Mouse (Mus musculus) liver, embryonic 14.5 days (tissue): Measurements from ENCODE around the gene Smap2. TPM values are rescaled to one million over a fixed set of nuclear protein-coding genes. Genes with fewer than 3 reads are reported as not detected.

Source experiments
- ATAC-seq: fragments of 200-750 bp; cut with Nextera tagmentation; 2 replicates; pipeline ENCODE4 v1.8.0; 2017; ENCODE audit warnings: moderate number of reproducible peaks, mild to moderate bottlenecking, moderate library complexity; ENCODE audit not compliant: insufficient read depth
- DNase-seq, 3 experiments: peaks; one replicate each; pipeline ENCODE4 v3.0.0-alpha.2; 2012 to 2013; ENCODE audit warnings: low read depth in 3 of 3, low spot score in 3 of 3
- H3K27ac ChIP-seq: fragments of 300-500 bp; sonication (generic); 2 replicates; pipeline ENCODE4 v1.5.1; 2014; ENCODE audit warnings: moderate library complexity, mild to moderate bottlenecking, control low read depth, inconsistent platforms
- H3K27me3 ChIP-seq: fragments of 300-500 bp; sonication (generic); 2 replicates; pipeline ENCODE4 v1.6.1; 2014; ENCODE audit warnings: mild to moderate bottlenecking, low read length, moderate library complexity; ENCODE audit not compliant: control insufficient read depth, insufficient read depth
- H3K36me3 ChIP-seq: fragments of 300-500 bp; sonication (generic); replicated peaks from 2 replicates; pipeline ENCODE4 v1.6.1; 2014; ENCODE audit warnings: low read depth; ENCODE audit not compliant: control insufficient read depth, insufficient read depth
- H3K4me1 ChIP-seq, 2 experiments: fragments of 200-500 bp in 1 of 2; fragments of 300-500 bp in 1 of 2; sonication (generic) in 1 of 2; replicated peaks; 2 replicates each; pipeline ENCODE4 v1.6.1; 2012 to 2014; ENCODE audit warnings: antibody characterized with exemption in 1 of 2, inconsistent platforms in 1 of 2, low read length in 1 of 2; ENCODE audit not compliant: control insufficient read depth in 2 of 2, insufficient read depth in 2 of 2
- H3K4me2 ChIP-seq: fragments of 300-500 bp; sonication (generic); 2 replicates; pipeline ENCODE4 v1.6.1; 2014; ENCODE audit warnings: low read depth, mild to moderate bottlenecking, control low read depth, moderate library complexity
- H3K4me3 ChIP-seq, 2 experiments: fragments of 200-500 bp in 1 of 2; fragments of 300-500 bp in 1 of 2; sonication (generic) in 1 of 2; 2 replicates each; pipeline ENCODE4 v1.5.1; 2012 to 2014; ENCODE audit warnings: low read depth in 2 of 2, low read length in 2 of 2, mild to moderate bottlenecking in 2 of 2, control low read depth in 1 of 2, inconsistent platforms in 1 of 2, moderate library complexity in 1 of 2; ENCODE audit not compliant: insufficient read depth in 1 of 2
- H3K9ac ChIP-seq: fragments of 300-500 bp; sonication (generic); replicated peaks from 2 replicates; pipeline ENCODE4 v1.6.1; 2014; ENCODE audit warnings: mild to moderate bottlenecking, control low read depth, moderate library complexity
- H3K9me3 ChIP-seq: fragments of 300-500 bp; sonication (generic); 2 replicates; pipeline ENCODE4 v1.6.1; 2016; ENCODE audit warnings: low read length, mixed read lengths; ENCODE audit not compliant: control insufficient read depth
- CTCF ChIP-seq: IDR thresholded peaks from 2 replicates; pipeline ENCODE4 v1.5.1; 2016; ENCODE audit warnings: antibody characterized with exemption, low read depth, control low read depth
- EP300 ChIP-seq: IDR thresholded peaks from 2 replicates; pipeline ENCODE4 v1.6.1; 2016; ENCODE audit warnings: antibody characterized with exemption, low read depth
- WGBS: fragments of 180-500 bp; shearing (Covaris S2); extraction: QIAGEN DNeasy Blood & Tissue Kit; methylation state at CpG from one replicate; pipeline ENCODE4 v1.1.7; 2014; ENCODE audit not compliant: insufficient replicate concordance; 5-methylcytosine and 5-hydroxymethylcytosine counted together
- polyA plus RNA-seq, 2 experiments: library from polyadenylated mRNA; depleted of rRNA in 1 of 2; stranded (reverse) in 1 of 2; unstranded in 1 of 2; fragments of >200 nt; fragmentation: Nextera tagmentation in 1 of 2; extraction: Ambion mirVana in 1 of 2; gene quantifications; 2 replicates each; pipeline versions ENCODE4 v1.2.1 to v1.2.3; 2012 to 2014

Gene Smap2
- polyA plus RNA-seq, 2 experiments, result 17.0 to 19.6 TPM

DNA sequence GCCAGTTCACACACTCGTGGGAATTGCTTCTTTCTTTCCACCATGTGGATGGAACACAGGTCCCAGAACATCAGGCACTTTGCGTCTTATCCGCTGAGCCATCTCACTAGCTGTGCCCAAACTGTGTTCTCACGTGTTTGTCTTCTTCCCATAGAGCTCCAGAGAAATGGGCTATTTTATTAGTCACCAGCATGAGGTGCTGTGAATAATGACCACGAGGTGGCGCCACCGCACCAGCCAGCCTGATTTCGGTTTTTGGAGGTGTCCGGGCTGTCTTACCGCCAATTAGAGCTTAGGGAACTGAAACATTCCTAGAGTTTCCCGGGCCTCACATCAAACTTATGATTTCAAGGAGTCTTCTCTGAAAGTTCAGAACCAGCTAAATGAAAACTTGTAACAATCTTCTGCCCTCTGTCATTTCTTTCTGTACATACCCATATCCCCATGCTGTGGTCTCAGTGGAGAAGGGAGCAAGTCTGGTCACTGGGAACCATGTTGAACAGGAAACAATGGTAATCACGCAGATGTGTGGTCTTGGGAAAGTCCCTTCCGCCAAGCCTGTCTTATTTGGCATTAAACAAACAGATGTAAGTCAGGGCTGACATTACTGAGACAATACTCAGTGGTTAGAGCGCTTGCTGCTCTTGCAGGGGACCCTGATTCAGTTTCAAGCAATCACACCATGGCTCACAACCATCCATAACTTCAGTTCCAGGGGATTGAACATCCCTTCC is 11.8 kb upstream of the Smap2 start:
- WGBS, result 33% methylated on average over 14 of the region's 14 CpGs
- Histone ChIP-seq H3K4me3 (no peak overlapping the region), H3K27me3 (no peaks in the 10 kb centered on the region), H3K36me3 (no peaks in the 10 kb centered on the region), H3K9ac (no peak overlapping the region), H3K4me1 (peaks cover 4 to 11% of the 10 kb centered on the region in 2 experiments; a peak in 2 of 4 replicates), H3K9me3 (no peaks in the 10 kb centered on the region), H3K4me2 (no peak overlapping the region), H3K27ac (no peak overlapping the region)
- ATAC-seq (0 out of 2 replicates have a peak, but pooled peaks have one; percentile 22), DNase-seq (no peak)
- TF ChIP-seq CTCF (peak; percentile 94), EP300 (no peak)

DNA sequence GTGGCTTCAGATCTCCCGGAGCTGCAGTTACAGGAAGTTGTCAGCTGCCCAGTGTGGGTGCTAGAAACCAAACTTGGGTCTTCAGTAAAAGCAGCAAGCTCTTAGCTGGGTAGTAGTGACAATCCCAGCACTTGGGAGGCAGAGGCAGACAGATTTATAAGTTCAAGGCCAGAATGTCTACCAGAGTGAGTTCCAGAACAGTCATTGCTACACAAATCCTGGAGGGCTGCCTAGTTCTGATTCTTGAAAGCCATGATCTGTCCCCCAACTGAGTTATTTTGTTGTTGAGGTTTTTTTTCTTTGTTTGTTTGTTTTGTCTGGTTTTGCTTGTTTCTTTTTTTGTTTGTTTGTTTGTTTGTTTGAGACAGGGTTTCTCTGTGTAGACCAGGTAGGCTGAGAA is 11.1 kb upstream of the Smap2 start:
- 33% methylated on average over 1 of the region's 1 CpGs for WGBS
- Histone ChIP-seq H3K4me3 (no peak overlapping the region), H3K4me2 (no peak overlapping the region), H3K27me3 (no peaks in the 10 kb centered on the region), H3K9ac (no peak overlapping the region), H3K36me3 (no peaks in the 10 kb centered on the region), H3K9me3 (no peaks in the 10 kb centered on the region), H3K4me1 (peaks cover 4 to 16% of the 10 kb centered on the region in 2 experiments; a peak in 2 of 4 replicates), H3K27ac (no peak overlapping the region)
- DNase-seq (no peak), ATAC-seq (no peak)
- TF ChIP-seq EP300, result no peak
- no peak for TF ChIP-seq CTCF

DNA sequence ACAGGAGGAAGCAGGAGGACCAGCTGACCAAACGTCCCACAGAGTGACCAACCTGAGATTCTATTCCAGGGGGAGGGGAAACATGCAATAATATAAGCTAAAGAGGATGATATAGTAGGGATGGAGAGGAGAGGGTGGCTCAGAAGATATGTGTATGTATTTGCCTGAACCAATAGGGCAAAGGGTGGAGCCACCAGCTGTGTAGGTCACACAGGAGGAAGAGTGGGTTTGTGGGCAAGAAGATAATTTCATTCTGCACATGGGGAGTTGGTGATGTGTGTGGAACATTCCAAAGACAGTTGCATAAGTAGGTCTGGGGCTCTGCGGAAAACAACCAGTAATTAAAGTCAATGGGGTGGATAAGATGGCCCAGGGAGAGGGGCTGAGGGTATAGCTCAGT is 8.6 kb upstream of the Smap2 start:
- TF ChIP-seq CTCF (no peak), EP300 (no peak)
- H3K4me3 ChIP-seq, result no peak overlapping the region
- no peaks in the 10 kb centered on the region for H3K27me3 ChIP-seq
- no peaks in the 10 kb centered on the region for H3K36me3 ChIP-seq
- DNase-seq (no peak), ATAC-seq (peak; percentile 63; the same call in 1 of the 2 replicates)
- peaks cover 7 to 31% of the 10 kb centered on the region in 2 experiments; a peak in 3 of 4 replicates for H3K4me1 ChIP-seq
- 22% methylated on average over 2 of the region's 2 CpGs for WGBS
- H3K4me2 ChIP-seq, result no peak overlapping the region
- no peak overlapping the region for H3K27ac ChIP-seq
- no peak overlapping the region for H3K9ac ChIP-seq
- no peaks in the 10 kb centered on the region for H3K9me3 ChIP-seq

DNA sequence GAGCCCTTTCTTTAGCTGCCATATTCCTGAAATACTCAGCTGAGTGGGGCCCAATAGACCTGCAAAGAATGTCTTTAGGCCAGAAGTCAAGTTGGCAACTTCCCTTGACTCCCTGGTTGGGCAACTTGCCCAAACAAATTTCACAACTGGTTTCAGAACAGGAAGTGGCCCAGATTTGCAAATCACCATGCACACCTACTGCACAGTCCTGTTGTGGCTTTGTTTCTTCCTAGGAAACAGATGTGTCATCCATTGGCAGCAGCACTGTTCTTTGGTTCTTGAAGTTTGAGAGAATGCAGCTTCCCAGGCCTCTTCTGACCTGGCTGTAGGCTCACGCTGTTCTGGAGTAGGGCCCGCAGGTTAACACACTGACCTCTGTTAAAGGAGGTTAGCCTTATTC is 6.9 kb upstream of the Smap2 start:
- H3K27ac ChIP-seq, result no peak overlapping the region
- no peak overlapping the region for H3K9ac ChIP-seq
- no peak overlapping the region for H3K4me2 ChIP-seq
- DNase-seq, result no peak
- H3K27me3 ChIP-seq, result no peaks in the 10 kb centered on the region
- H3K36me3 ChIP-seq, result no peaks in the 10 kb centered on the region
- H3K9me3 ChIP-seq, result no peaks in the 10 kb centered on the region
- WGBS, result 79% methylated on average over 2 of the region's 2 CpGs
- ATAC-seq, result 0 out of 2 replicates have a peak, but pooled peaks have one; percentile 3
- H3K4me3 ChIP-seq, result no peak overlapping the region
- peaks cover 7 to 34% of the 10 kb centered on the region in 2 experiments; a peak in 3 of 4 replicates for H3K4me1 ChIP-seq
- TF ChIP-seq CTCF, result no peak
- no peak for TF ChIP-seq EP300

DNA sequence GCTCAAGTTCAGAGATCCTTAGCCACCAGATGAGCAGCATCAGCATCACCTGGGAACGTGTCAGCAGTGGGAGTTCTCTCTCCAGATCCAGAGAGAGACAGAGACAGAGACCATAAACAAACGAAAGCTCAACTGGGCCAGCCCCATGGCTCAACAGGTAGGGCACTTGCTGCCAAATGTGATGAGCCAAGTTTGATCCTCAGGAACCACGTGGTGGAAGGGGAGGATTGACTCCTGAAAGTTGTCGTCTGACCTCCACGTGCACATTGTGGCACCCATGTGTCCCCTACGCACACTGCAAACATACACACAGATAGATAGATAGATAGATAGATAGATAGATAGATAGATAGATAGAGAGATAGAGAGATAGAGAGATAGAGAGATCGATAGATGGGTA is 6.4 kb upstream of the Smap2 start:
- no peak for ATAC-seq
- H3K9me3 ChIP-seq, result no peaks in the 10 kb centered on the region
- DNase-seq, result no peak
- no peak overlapping the region for H3K4me2 ChIP-seq
- no peak overlapping the region for H3K27ac ChIP-seq
- no peaks in the 10 kb centered on the region for H3K27me3 ChIP-seq
- H3K4me3 ChIP-seq, result no peak overlapping the region
- peaks cover 7 to 34% of the 10 kb centered on the region in 2 experiments; a peak in 3 of 4 replicates for H3K4me1 ChIP-seq
- no peaks in the 10 kb centered on the region for H3K36me3 ChIP-seq
- no peak overlapping the region for H3K9ac ChIP-seq
- TF ChIP-seq EP300, result no peak
- TF ChIP-seq CTCF, result no peak
- 66% methylated on average over 7 of the region's 7 CpGs for WGBS
